Mouse (Mus musculus): ENCODE measurements around the gene Mfsd12. TPM values are rescaled to one million over a fixed set of nuclear protein-coding genes. Genes with fewer than 3 reads are reported as not detected.
A peak's percentile ranks its signal among the peaks of the same experiment; 100 is the strongest.

The Mfsd12 gene
- polyA plus RNA-seq, 1 experiment from 2014 or later: 11.5 TPM

DNA sequence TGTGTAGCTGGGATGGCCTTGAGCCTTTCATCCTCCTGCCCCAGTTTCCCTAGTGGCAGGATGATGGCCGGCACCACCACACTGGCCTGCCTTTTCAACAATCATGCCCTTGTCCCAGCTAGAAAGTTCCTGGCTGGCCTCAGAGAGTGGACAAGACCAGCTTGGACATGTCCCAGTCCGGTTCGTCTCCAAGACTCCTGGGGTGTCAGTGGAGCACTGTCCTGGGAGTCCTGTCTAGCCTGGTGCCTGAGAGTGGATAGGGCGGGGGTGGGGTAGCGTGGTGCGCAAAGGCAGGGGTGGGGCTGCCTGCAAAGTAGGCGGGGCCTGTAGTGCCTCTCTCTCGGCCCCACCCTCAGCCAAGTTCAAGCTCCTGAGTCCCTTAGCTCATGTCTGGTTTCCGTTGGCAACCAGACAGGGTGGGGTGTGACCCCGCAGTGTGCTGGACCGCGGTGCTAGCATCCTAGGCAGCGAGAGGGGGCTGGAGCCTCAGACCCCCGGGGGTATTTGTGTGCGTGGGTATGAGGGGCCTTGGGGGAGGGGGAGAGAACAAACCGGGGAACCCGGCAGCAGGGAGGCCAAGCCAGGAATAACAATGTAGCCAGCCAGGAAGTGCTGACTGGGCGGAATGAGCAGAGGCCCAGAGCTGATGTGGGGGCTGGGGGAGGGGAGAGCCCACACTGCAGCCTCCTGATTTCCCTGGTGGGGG, 44.4 kb downstream of the Mfsd12 start:
- H3K4me3 ChIP-seq (replicated peaks; ENCODE audit: low read length): no peak overlapping the region
- WGBS: 8% methylated on average over 18 of the region's 18 CpGs
- H3K9me3 ChIP-seq (ENCODE audit: control insufficient read depth, low read length): no peaks in the 10 kb centered on the region
- H3K4me1 ChIP-seq (replicated peaks; ENCODE audit: control insufficient read depth, insufficient read depth, low read length): peaks cover 42% of the 10 kb centered on the region
- H3K27me3 ChIP-seq (replicated peaks; ENCODE audit: control insufficient read depth, insufficient read depth, low read length): no peaks in the 10 kb centered on the region
- peak; percentile 68 for ATAC-seq
- H3K4me2 ChIP-seq (ENCODE audit: low read length): no peak overlapping the region
- peaks cover 3% of the 10 kb centered on the region; the same call in 1 of the 2 replicates for H3K36me3 ChIP-seq (ENCODE audit: control insufficient read depth, insufficient read depth)
- peak overlapping the region; percentile 82 for H3K27ac ChIP-seq (ENCODE audit: low read length)
- H3K9ac ChIP-seq (replicated peaks; ENCODE audit: low read depth, low read length): peak overlapping the region; percentile 33

DNA sequence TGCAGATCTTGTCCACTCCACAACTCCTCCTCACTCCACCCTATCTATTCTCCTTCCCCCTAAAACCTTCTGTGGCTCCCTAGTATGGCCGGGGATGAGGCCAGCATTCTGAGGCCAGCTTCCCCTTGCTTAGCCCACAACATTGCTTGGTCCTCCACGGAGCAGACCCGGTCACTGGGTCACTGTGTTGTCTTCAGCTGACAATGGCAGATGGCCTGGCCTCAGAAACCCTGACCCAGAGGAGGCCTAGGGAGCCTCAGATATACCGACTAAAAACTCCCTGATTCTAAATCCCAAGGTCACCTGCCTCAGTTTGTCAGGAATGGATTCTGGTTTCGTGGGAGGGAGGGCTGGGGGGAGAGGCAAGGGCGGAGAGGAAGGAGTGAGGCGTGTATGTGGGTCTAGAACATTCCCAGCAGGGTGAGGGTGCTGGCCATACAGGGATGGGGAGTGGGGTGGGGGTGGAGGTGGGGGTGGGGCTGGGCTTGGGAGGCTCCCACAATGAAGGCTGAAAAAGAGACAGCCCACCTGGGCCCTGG, 45.0 kb downstream of the Mfsd12 start:
- H3K36me3 ChIP-seq (ENCODE audit: control insufficient read depth, insufficient read depth): peaks cover 7% of the 10 kb centered on the region; the same call in 1 of the 2 replicates
- H3K4me3 ChIP-seq (replicated peaks; ENCODE audit: low read length): no peak overlapping the region
- no peaks in the 10 kb centered on the region for H3K9me3 ChIP-seq (ENCODE audit: control insufficient read depth, low read length)
- peak; percentile 3; the same call in 1 of the 2 replicates for ATAC-seq
- H3K4me1 ChIP-seq (replicated peaks; ENCODE audit: control insufficient read depth, insufficient read depth, low read length): peaks cover 46% of the 10 kb centered on the region
- H3K4me2 ChIP-seq (ENCODE audit: low read length): no peak overlapping the region
- peak overlapping the region; percentile 33; the same call in 1 of the 2 replicates for H3K9ac ChIP-seq (replicated peaks; ENCODE audit: low read depth, low read length)
- WGBS: 18% methylated on average over 7 of the region's 7 CpGs
- H3K27me3 ChIP-seq (replicated peaks; ENCODE audit: control insufficient read depth, insufficient read depth, low read length): no peaks in the 10 kb centered on the region
- H3K27ac ChIP-seq (ENCODE audit: low read length): peak overlapping the region; percentile 82

DNA sequence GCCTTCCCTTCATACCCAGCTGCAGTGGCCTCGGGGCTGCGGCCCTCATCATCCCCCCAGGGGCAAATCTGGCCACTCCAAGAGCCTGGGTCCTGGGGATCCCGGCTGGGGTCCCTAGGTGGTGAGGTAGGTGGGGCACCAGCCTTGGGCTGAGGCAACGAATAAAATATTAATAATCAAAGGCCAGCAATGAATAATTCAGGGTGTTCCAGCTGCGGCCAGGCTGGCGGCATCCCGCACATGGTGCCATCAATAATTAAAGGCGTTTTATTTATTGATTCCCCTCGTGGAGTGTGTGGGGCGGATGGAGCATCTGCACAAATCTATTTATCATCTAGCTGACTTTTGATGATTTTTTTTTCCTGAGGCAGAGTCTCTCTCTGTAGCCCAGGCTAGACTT, 46.2 kb downstream of the Mfsd12 start:
- H3K4me2 ChIP-seq (ENCODE audit: low read length): no peak overlapping the region
- no peak overlapping the region for H3K4me3 ChIP-seq (replicated peaks; ENCODE audit: low read length)
- peaks cover 58% of the 10 kb centered on the region for H3K4me1 ChIP-seq (replicated peaks; ENCODE audit: control insufficient read depth, insufficient read depth, low read length)
- H3K36me3 ChIP-seq (ENCODE audit: control insufficient read depth, insufficient read depth): peaks cover 7% of the 10 kb centered on the region; the same call in 1 of the 2 replicates
- WGBS: 62% methylated on average over 10 of the region's 10 CpGs
- no peak overlapping the region for H3K9ac ChIP-seq (replicated peaks; ENCODE audit: low read depth, low read length)
- H3K27me3 ChIP-seq (replicated peaks; ENCODE audit: control insufficient read depth, insufficient read depth, low read length): no peaks in the 10 kb centered on the region
- no peak overlapping the region; the same call in 1 of the 2 replicates for H3K27ac ChIP-seq (ENCODE audit: low read length)
- no peak for ATAC-seq
- H3K9me3 ChIP-seq (ENCODE audit: control insufficient read depth, low read length): no peaks in the 10 kb centered on the region

DNA sequence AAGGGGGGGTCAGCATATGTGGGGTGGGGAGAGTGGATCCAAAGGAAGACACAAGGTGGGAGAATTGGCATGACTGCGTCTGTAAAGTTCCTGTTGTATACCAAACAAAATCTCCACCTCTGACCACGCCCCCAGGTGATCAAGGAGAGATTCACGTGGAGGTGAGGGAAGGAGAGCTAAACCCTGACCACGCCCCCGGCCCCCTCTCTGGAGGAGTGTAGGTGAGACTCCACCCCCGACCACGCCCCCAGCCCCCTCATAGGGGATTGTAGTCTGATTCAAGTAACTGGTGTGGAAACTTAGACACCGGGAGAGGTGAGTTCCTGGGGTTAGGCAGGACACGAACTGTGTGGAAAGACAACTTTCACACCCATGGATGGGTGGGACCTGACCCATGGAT, 46.8 kb downstream of the Mfsd12 start:
- Histone ChIP-seq H3K27ac (ENCODE audit: low read length) (no peak overlapping the region), H3K36me3 (ENCODE audit: control insufficient read depth, insufficient read depth) (peaks cover 7% of the 10 kb centered on the region; the same call in 1 of the 2 replicates), H3K27me3 (replicated peaks; ENCODE audit: control insufficient read depth, insufficient read depth, low read length) (no peaks in the 10 kb centered on the region), H3K4me2 (ENCODE audit: low read length) (no peak overlapping the region), H3K4me1 (replicated peaks; ENCODE audit: control insufficient read depth, insufficient read depth, low read length) (peaks cover 58% of the 10 kb centered on the region), H3K4me3 (replicated peaks; ENCODE audit: low read length) (no peak overlapping the region), H3K9ac (replicated peaks; ENCODE audit: low read depth, low read length) (no peak overlapping the region), H3K9me3 (ENCODE audit: control insufficient read depth, low read length) (no peaks in the 10 kb centered on the region)
- 15% methylated on average over 9 of the region's 9 CpGs for WGBS
- no peak for ATAC-seq

DNA sequence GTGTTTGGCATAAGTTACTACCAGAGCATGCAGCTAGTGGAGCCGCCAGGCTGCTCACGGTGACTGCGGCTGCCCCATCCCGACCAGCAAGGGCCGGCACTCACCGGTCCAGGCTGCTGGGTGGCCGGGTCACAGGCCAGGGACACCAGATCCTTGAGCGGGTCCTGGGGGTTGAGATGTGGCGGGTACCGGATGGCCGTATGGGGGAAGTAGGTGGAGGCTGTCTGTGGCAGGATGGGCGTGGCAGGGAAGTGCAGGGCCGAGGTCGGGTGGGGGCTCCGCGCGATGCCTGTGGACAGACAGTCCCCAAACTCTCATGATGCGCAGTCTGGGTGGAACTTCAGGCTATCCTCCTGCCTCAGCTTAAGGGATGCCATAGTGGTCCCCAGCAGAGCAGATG, 47.4 kb downstream of the Mfsd12 start:
- H3K9ac ChIP-seq (replicated peaks; ENCODE audit: low read depth, low read length): no peak overlapping the region
- H3K4me1 ChIP-seq (replicated peaks; ENCODE audit: control insufficient read depth, insufficient read depth, low read length): peaks cover 54% of the 10 kb centered on the region
- no peaks in the 10 kb centered on the region for H3K9me3 ChIP-seq (ENCODE audit: control insufficient read depth, low read length)
- ATAC-seq: no peak
- H3K4me2 ChIP-seq (ENCODE audit: low read length): no peak overlapping the region
- no peak overlapping the region for H3K4me3 ChIP-seq (replicated peaks; ENCODE audit: low read length)
- H3K36me3 ChIP-seq (ENCODE audit: control insufficient read depth, insufficient read depth): peaks cover 7% of the 10 kb centered on the region; the same call in 1 of the 2 replicates
- no peaks in the 10 kb centered on the region for H3K27me3 ChIP-seq (replicated peaks; ENCODE audit: control insufficient read depth, insufficient read depth, low read length)
- 69% methylated on average over 18 of the region's 18 CpGs for WGBS
- H3K27ac ChIP-seq (ENCODE audit: low read length): no peak overlapping the region

DNA sequence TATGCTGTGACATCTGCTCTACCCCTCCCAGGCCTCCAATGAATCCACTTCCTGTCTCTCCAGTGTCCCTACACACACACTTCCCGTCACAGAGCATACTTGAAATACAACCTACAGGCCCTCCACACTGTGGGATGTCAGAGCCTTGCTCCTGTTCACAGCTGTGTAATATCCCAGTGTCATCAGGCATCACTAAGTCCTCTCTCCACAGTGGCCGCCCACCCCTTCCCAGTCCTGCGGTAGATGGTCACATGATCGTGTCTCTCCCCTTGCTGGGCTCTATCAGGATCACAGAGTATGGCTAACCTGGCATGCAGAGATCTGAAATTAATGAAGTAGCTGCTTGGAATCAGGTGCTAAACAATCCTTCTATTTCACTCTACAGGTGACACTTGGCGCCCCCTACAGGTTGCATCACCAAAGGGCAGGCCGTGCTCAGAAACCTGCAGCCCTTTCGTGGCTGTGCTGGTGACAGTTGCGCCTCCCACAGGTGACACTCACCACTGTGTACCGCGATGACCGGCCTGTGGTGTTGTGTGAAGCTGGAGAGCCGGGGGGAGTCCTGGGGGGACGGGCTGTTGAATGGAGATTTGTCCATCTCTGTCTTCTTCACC, 48.4 kb downstream of the Mfsd12 start:
- Histone ChIP-seq H3K27ac (ENCODE audit: low read length) (no peak overlapping the region), H3K9me3 (ENCODE audit: control insufficient read depth, low read length) (no peaks in the 10 kb centered on the region), H3K4me1 (replicated peaks; ENCODE audit: control insufficient read depth, insufficient read depth, low read length) (peaks cover 44% of the 10 kb centered on the region), H3K4me2 (ENCODE audit: low read length) (no peak overlapping the region), H3K9ac (replicated peaks; ENCODE audit: low read depth, low read length) (no peak overlapping the region), H3K27me3 (replicated peaks; ENCODE audit: control insufficient read depth, insufficient read depth, low read length) (no peaks in the 10 kb centered on the region), H3K36me3 (ENCODE audit: control insufficient read depth, insufficient read depth) (peaks cover 7% of the 10 kb centered on the region; the same call in 1 of the 2 replicates), H3K4me3 (replicated peaks; ENCODE audit: low read length) (no peak overlapping the region)
- no peak for ATAC-seq
- WGBS: 43% methylated on average over 13 of the region's 13 CpGs

DNA sequence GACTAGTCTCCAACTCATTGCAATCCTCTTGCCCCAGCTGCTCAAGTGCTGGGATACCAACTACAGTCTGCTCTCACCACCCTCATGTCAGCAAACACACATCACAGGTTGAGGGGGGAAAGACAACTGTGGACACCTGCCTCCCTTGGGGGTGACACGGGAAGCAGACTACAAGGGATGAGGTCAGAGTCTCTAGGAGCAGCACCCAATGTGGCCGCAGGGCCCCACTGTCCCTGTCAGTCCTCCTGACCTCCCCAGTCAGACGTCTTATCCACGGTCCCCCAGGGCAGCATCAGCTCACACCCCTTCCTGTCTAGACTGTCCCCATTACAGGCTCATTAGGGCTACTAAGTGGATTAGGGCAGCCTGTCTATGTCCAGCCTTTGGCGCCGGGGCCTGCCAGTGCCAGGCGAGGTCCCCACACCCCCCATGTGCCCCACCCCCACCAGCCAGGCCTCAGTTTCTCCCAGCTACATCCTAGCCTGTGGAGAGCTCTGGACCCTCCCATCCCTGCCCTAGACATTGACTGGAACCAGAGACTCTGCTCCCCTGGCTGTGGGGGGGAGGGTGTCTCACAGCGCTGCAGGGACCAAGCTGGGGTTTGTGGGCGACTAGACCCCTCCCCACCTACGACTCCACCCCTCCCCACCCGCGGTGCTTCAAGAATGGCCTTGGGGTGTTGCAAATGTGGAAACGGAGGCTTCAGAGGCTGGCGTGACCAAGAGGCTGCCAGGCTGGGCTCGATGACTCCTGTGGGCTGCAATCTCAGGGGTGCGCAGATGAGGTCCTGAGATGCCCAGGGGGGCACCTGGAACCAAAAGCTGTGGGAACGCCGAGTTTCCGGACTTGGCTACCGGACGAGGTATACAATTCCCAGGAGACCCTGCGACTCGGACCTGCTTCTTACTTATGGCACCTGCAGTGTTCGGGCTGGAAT, 49.5 kb downstream of the Mfsd12 start:
- peak overlapping the region; percentile 7; the same call in 1 of the 2 replicates for H3K4me2 ChIP-seq (ENCODE audit: low read length)
- peaks cover 7% of the 10 kb centered on the region; the same call in 1 of the 2 replicates for H3K36me3 ChIP-seq (ENCODE audit: control insufficient read depth, insufficient read depth)
- 36% methylated on average over 24 of the region's 24 CpGs for WGBS
- H3K4me1 ChIP-seq (replicated peaks; ENCODE audit: control insufficient read depth, insufficient read depth, low read length): peaks cover 41% of the 10 kb centered on the region
- no peaks in the 10 kb centered on the region for H3K27me3 ChIP-seq (replicated peaks; ENCODE audit: control insufficient read depth, insufficient read depth, low read length)
- H3K27ac ChIP-seq (ENCODE audit: low read length): no peak overlapping the region
- ATAC-seq: no peak
- H3K9me3 ChIP-seq (ENCODE audit: control insufficient read depth, low read length): no peaks in the 10 kb centered on the region
- no peak overlapping the region for H3K4me3 ChIP-seq (replicated peaks; ENCODE audit: low read length)
- no peak overlapping the region for H3K9ac ChIP-seq (replicated peaks; ENCODE audit: low read depth, low read length)

DNA sequence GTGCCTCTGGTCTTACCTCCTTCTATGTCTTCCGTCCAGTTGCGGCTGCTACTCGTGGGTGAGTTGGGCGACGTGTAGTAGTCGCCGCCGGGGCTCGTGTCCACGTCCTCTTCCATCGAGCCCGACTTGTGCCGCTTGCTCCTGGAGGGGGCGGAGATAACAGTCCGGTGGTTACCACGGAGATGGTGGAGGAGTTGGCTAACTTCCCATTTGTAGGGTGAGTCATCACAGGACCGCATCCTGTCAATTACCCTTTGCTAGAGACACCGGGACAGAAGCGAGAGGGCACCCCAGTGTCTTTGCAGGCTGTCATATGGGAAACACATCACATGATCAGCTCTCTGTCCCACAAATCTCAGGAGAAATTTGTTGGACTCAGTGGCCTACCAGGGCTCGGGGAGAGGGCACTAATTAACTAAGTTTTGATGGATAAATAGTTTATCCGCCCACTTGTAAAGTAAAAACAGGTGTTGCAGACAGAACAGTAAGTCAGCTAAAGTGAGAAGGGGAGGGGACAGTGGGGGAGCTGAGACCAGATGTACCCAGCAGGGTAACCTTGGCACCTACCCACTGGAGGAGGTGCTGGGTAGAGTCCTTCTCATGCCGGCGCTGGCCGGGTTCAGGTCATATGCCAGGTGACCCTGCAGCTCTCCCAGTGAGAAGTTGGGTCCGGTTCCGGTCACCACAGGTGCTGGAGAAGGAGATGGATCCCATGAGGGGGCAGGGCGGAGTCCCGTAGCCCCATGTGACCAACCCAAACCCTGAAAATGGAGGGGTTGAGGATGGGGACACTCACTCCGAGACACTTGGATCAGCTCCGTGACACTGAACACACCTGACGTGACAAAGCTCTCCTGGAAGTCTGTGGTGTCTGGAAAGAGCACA, 50.5 kb downstream of the Mfsd12 start:
- Histone ChIP-seq H3K9ac (replicated peaks; ENCODE audit: low read depth, low read length) (no peak overlapping the region), H3K4me1 (replicated peaks; ENCODE audit: control insufficient read depth, insufficient read depth, low read length) (peaks cover 40% of the 10 kb centered on the region)

More for the DNA sequence above, 50.5 kb downstream of the Mfsd12 start:
- no peak overlapping the region for H3K27ac ChIP-seq (ENCODE audit: low read length)
- peaks cover 7% of the 10 kb centered on the region; the same call in 1 of the 2 replicates for H3K36me3 ChIP-seq (ENCODE audit: control insufficient read depth, insufficient read depth)
- H3K4me2 ChIP-seq (ENCODE audit: low read length): no peak overlapping the region
- 29% methylated on average over 31 of the region's 31 CpGs for WGBS
- no peaks in the 10 kb centered on the region for H3K9me3 ChIP-seq (ENCODE audit: control insufficient read depth, low read length)
- no peak overlapping the region for H3K4me3 ChIP-seq (replicated peaks; ENCODE audit: low read length)
- no peaks in the 10 kb centered on the region for H3K27me3 ChIP-seq (replicated peaks; ENCODE audit: control insufficient read depth, insufficient read depth, low read length)
- no peak for ATAC-seq
